Mouse (Mus musculus) G1E-ER4 (cell line): ENCODE data around the gene Aldh5a1. TPM values are rescaled to one million over a fixed set of nuclear protein-coding genes. Genes with fewer than 3 reads are reported as not detected.

Experiments used
- GATA1 ChIP-seq: IDR thresholded peaks from one replicate; pipeline ENCODE4 v1.8.0; 2012; ENCODE audit warnings: low read length, inconsistent platforms
- polyA plus RNA-seq: library from polyadenylated mRNA; stranded (reverse); fragments of >175 nt; gene quantifications from 2 replicates; pipeline ENCODE4 v1.2.3, GENCODE M21; 2012

The Aldh5a1 gene
- not detected in 2 replicates for polyA plus RNA-seq

DNA sequence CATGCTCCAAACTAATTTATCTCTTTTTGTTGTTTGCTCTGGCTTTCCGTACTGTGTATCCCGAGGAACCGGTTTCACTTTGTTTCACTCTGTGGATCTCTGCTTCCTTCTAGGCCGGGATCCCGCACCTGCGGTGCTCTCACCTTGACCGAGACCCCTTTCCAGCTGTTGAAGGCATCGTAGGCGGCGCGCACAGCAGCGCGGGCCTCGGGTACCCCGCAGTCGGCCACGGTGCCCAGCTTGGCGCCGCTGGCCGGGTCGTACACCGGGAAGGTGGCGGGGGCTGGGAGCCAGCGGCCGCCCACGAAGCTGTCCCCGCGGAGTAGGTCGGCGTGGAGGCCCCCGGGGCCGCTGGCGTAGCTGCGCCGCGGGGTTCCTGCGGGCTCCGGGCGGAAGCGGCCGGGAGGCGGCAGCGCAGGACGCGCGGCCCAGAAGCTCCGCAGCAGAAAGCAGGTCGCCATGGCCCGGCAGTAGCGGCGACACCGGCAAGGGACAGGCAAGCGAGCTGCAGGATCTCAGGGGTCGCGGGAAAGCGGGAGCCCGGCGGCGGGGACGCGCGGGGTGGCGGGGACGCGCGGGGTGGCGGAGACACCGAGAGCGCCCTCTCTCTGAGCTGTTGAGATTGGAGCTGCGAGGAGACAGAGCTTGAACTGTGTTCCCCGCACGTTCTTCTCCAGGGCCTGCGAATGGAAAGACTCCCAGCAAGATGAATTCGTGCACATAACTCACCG lies at the start of gene Aldh5a1:
TSS of gene Aldh5a1 (minus strand) at position 554 of the 731 bp plus-strand sequence.
- no peak for TF ChIP-seq GATA1

GRCm38 (mm10) chr13:24985435-24985834 lies 48.0 kb upstream of the Aldh5a1 start:
- no peak for TF ChIP-seq GATA1

DNA sequence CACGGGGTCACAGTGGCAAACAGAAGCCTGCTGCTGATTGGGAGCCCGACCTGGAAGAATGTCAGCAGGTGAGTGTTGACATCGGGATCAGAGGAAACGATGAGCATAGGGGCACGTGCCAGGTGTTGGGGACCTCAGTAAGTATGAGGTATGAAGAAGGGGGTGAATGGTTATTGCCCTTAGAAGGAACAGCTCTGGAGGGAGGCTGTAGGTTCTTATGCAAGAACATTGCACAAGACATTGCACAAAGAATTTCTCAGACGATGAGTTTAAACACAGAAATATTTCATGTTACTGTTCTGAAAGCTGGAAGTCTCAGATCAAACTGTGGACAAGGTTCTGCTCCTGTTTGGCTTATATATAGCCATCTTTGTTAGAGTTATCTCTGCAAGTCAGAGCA lies 43.6 kb upstream of the Aldh5a1 start:
- TF ChIP-seq GATA1, result no peak

DNA sequence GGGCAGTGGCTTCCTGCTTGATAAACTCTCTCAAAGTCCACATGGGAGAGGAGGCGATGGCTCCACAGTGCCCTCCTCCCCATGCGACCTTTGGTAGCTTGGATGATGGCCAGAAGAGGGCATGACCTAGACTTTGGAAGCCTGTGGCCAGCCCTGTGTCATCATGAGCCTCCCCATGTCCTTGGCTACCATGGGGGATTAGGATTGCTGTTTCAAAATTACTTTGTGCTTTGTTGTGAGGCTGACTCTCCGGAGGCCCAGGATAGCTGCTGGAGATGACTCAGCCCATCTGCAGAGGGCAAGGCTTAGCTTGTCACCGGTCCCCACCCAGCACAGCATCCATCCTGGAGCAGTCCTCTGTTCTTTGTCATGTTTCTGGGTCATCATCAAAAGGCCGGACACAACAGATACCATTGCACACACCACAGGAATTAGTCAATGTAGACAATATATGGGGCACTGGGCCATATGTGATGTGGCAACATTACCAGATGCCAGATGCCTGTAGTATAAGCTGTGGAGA lies 40.4 kb upstream of the Aldh5a1 start:
- TF ChIP-seq GATA1, result no peak

GRCm38 (mm10) chr13:24976384-24976783 lies 38.9 kb upstream of the Aldh5a1 start:
- TF ChIP-seq GATA1, result no peak

GRCm38 (mm10) chr13:24965846-24966201 lies 28.4 kb upstream of the Aldh5a1 start:
- TF ChIP-seq GATA1, result no peak

GRCm38 (mm10) chr13:24965130-24965845 lies 27.8 kb upstream of the Aldh5a1 start:
- no peak for TF ChIP-seq GATA1

DNA sequence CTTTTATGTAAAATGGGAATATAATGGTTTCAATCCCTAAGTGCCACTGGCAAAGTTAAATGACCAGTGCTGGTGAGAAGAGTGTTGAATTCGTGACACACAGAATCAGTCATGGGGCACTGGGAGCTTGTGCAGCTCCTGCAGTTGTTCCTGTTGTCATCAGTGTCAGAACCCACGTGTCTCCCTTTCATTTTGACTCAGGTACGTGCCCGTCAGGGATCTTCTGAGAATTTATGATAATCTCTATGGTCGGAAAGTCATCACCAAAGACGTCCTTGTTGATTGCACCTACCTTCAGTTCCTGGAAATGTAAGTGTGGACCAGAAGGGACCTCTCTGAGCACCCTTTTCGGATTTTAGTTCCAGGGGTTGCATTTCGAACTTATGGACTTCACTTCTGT lies 24.7 kb upstream of the Aldh5a1 start:
- no peak for TF ChIP-seq GATA1

- TF ChIP-seq GATA1, result no peak
These were observed 22.6 kb upstream of the Aldh5a1 start for GRCm38 (mm10) chr13:24960084-24960483.

DNA sequence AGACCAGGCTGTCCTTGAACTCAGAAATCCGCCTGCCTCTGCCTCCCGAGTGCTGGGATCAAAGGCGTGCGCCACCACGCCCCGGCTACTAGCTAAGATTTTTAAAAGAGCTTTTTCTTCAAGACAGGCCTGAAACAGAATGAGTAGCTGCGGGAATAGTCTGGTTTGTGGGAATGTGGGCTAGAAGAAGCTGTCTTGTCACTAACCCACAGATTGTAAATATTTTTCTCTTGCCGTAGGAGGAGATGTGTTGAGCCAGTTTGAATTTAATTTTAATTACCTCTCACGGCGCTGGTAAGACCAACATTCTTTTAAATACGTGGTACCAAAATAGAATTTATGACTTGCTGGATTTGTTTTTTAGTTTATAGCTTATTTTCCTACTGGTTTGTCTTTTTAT lies 21.2 kb upstream of the Aldh5a1 start:
- TF ChIP-seq GATA1, result no peak

DNA sequence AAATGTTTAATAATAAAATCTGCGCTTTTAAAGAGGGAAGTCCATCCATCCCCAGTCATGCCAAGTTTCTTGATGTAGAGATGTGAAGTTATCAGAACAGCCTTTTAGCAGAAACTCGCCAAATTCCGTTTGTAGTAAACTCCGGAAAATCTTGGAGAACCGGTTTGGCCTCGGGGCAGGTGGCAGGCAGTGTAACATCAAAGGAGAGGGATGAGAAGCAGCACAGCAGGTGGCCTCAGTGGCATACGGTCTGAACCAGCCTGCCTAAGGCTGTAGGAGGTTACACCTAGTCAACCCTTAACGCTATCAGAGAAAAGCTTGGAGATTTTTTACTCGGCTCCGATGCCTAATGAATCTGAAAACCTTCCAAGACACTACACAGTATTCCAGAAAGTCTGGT lies 18.0 kb upstream of the Aldh5a1 start:
- no peak for TF ChIP-seq GATA1

DNA sequence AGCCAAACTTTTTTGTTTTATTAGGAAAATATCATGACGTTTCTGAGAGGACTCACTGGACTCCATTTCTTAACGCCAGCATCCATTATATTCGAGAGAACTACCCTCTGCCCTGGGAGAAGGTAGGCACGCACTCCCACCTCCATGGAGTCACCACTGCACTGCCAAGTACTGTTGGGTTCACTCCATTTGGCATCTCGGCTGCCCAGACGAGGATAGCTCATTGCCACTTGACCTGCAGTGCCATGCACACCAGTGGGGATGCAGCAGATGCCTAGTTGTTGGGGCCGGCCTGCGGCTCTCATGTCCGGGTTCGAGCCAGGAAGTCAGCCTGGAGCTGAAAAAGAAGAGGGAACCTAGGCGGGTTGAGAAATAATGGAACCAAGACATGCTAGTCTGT lies 17.6 kb upstream of the Aldh5a1 start:
- TF ChIP-seq GATA1, result no peak

DNA sequence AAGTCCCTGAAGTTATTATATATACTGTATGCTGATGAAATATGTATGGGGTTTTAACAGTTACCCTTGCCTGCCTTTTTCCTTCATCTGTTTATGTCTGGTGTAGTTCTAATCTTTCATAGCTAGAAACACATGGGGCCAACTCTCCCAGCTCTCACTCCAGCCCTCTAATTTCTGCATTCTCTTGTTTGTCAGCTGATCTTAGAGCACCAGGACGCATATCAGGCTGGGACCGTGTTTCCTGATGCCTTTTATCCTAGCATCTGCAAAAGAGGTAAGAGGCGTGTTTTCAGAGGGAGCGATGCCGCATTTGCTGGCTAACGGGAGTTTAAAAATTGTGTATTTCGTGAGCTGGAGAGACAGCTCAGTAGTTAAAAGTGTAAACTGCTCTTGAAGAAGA lies 15.2 kb upstream of the Aldh5a1 start:
- no peak for TF ChIP-seq GATA1

DNA sequence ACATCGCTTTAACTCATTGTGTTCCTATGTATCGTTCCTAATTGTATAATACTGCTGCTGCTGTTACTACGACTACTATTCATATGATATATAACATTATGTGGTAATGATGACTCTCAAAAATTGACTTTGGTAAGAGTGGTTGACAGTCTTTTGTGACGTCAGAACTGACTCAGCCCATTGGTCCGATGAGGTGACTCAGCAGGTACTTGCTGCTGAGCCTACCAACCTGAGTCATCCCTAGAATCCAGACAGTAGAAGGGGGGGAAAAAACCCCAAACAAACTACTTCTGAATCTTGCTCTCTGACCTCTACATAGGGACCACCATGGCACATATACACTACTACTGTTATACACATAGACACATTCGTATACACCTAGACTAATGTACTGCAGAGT lies 11.4 kb upstream of the Aldh5a1 start:
- no peak for TF ChIP-seq GATA1

GRCm38 (mm10) chr13:24947158-24947557 lies 9.7 kb upstream of the Aldh5a1 start:
- TF ChIP-seq GATA1, result no peak

DNA sequence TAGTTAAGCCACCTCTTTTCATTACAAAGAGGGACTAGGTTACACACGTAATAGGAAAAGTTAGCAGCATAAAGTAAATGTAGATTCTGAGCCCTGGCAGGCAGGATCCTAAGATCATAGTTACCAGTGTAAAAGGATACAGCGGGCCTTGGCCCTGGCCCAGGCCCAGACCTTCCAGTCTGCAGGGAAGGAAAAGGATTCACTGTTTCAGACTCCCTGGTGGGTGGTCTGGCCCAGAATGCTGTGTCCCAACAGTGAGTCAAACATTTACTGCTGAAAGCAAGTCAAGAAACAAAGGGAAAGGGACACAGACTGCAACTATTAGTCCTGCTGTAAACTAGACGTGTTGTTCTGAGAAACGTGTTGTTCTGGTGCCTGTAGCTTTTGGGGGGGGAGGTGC lies 8.1 kb upstream of the Aldh5a1 start:
- TF ChIP-seq GATA1, result no peak

- no peak for TF ChIP-seq GATA1
These were observed 5.8 kb upstream of the Aldh5a1 start for GRCm38 (mm10) chr13:24943303-24943702.
